Mouse (Mus musculus): Measurements from ENCODE around the gene Ctc1.

DNA sequence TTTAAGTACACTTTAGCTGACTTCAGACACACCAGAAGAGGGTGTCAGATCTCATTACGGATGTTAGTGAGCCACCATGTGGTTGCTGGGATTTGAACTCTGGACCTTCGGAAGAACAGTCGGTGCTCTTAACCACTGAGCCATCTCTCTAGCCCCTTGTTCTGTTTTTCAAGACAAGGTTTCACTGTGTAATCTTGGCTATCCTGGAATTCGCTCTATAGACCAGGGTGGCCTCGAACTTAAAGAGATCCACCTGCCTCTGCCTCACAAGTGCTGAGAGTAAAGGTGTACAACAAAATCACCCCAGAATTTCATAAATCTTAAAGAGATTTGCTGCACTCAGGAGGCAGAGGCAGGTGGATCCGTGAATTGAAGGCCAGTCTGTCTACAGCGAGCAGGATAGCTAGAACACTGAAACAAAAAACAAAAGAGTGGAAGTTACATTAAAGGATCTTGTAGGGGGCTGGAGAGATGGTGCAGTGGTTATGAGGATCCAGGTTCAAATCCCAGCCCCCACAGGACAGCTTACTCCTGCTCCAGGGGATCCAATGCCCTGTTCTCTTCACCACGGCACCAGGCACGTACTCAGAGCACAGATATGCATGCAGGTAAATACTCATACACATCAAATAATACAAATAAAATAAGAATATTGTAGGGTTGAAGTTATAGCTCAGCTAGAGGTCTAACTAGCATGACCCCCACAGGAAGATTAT lies 60.2 kb downstream of the Ctc1 start:
- TF ChIP-seq CTCF (conservative IDR thresholded peaks at IDR 0.05; ENCODE audit: low read length) (no peak), POU5F1 (IDR thresholded peaks at IDR 0.05; ENCODE audit: borderline replicate concordance, low read length) (no peak), NANOG (IDR thresholded peaks at IDR 0.05; ENCODE audit: borderline replicate concordance, low read length) (no peak)

Measured in E14TG2a.4 (cell line).